Mouse (Mus musculus): ENCODE measurements around the gene Avpr1b.
"Not testable (repeated sequence)": the region's sequence is repeated elsewhere in the genome, so short reads cannot be mapped to it uniquely, and the experiment has no call there.

DNA sequence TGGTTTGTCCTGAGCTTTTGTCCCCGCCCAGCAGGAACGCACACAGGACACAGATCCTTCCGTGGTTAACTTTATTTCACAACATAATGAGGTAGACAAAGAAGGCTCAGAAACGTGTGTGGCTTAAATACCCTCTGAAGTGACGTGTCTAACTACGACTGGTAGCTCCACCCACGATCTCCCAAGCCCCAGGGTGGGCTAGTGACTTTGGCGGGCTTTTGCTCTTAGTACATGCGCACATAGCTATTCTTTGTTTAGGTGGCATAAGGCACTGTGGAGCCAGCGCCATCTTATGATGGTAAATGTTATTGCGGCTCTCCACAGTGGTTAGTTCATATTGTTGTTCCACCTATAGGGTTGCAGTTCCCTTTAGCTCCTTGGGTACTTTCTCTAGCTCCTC lies 33.0 kb upstream of the Avpr1b start:
- TF ChIP-seq CTCF (IDR thresholded peaks at IDR 0.05; ENCODE audit: low read depth) = peak; percentile 47
- TF ChIP-seq EP300 (IDR thresholded peaks at IDR 0.05; ENCODE audit: low read depth) = not testable (repeated sequence)

All from liver, embryonic 14.5 days (tissue).